ENCODE assay signal across 18 mouse cellular contexts in the genomic region with DNA sequence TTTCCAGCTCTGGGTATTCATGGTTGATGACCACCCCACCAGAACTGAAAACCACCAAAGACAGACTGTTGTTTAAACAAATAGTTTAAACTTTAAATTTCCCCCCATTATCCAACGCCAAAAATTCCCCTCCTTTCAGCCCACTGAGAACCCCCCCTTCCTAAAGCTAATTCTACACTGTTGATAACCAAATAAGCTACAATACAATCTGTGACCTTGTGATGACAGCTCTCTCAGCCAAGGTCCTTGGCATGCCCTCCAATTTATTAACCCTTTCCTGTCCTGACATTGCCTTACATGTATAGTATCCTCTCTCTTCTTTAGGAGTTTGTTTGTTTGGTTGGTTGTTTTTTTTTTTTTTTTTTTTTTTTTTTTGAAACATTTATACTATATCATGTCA.
DNase-seq lines count a peak whose midpoint lies in the region; ATAC-seq and TF ChIP-seq lines count a peak whose summit lies in the region.
"Had no signal": no experiment of that assay in that cellular context is flagged by ENCODE, and none has a peak within 500 bp of the region (broad histone marks: within the 10 kb centered on the region; RNA-seq: fewer than 3 reads in every experiment).

No protein-coding gene starts in this region.

- H3K27me3 ChIP-seq in heart, embryonic 14.5 days (ENCODE audit: control insufficient read depth, insufficient read depth, low read length): no peaks in the 10 kb centered on the region
- H3K27me3 ChIP-seq: embryonic facial prominence, embryonic 12.5 days; hindbrain, embryonic 13.5 days had no signal

- H3K4me2 ChIP-seq in heart, embryonic 14.5 days (ENCODE audit: low read length): peak overlapping the region; percentile 32; the same call in 1 of the 2 replicates
- H3K4me2 ChIP-seq: embryonic facial prominence, embryonic 12.5 days; hindbrain, embryonic 13.5 days had no signal

- no peak for TF ChIP-seq CTCF in brain, embryonic 14.5 days (IDR thresholded peaks at IDR 0.05; ENCODE audit: borderline replicate concordance, extremely low read depth, insufficient read depth, insufficient read length)

- intact Hi-C loops in heart, postnatal 10 days (cut with DNase I): no loop called here
- intact Hi-C loops in heart, postnatal 36 days (cut with DNase I): no loop called here

- H3K9ac ChIP-seq in heart, embryonic 14.5 days (ENCODE audit: low read length): no peak overlapping the region
- H3K9ac ChIP-seq: embryonic facial prominence, embryonic 12.5 days; forebrain, postnatal 0 days; hindbrain, embryonic 13.5 days had no signal

- 4% methylated on average over 1 of the region's 1 CpGs for WGBS in heart, embryonic 14.5 days

- no peak overlapping the region for H3K4me3 ChIP-seq in heart, embryonic 14.5 days (ENCODE audit: control insufficient read depth in 1 of 2, insufficient read depth in 1 of 2, low read depth in 1 of 2, low read length in 2 of 2)
- H3K4me3 ChIP-seq: embryonic facial prominence, embryonic 12.5 days; hindbrain, embryonic 13.5 days had no signal

- H3K27ac ChIP-seq in heart, embryonic 14.5 days (replicated peaks in 1 of 2; ENCODE audit: control insufficient read depth in 1 of 2, insufficient read depth in 1 of 2, low read depth in 2 of 2, low read length in 2 of 2): peak overlapping the region; percentile 37 to 53; a peak in 3 of 4 replicates
- H3K27ac ChIP-seq: embryonic facial prominence, embryonic 12.5 days; hindbrain, embryonic 13.5 days; hindbrain, postnatal 0 days had no signal

- no peaks in the 10 kb centered on the region for H3K9me3 ChIP-seq in heart, embryonic 14.5 days (ENCODE audit: control insufficient read depth, low read length)
- H3K9me3 ChIP-seq: embryonic facial prominence, embryonic 12.5 days; hindbrain, embryonic 13.5 days had no signal

- no peak for ATAC-seq in heart, embryonic 14.5 days (ENCODE audit: insufficient number of reproducible peaks, insufficient read depth, low FRiP score, low read depth)
- ATAC-seq: forebrain, postnatal 0 days; hindbrain, postnatal 0 days had no signal

- peak; percentile 7 for DNase-seq in embryo, embryonic 10 days (ENCODE audit: low spot score)
- no peak for DNase-seq in embryo, embryonic 9.5 days (ENCODE audit: extremely low spot score)
- DNase-seq in heart, adult 18-20 months: no peak
- peak; percentile 26 to 34 for DNase-seq in heart, postnatal 10 days
- no peak for DNase-seq in heart, postnatal 36 days
- DNase-seq in brain, embryonic 14.5 days (ENCODE audit: low read depth): peak; percentile 14
- DNase-seq: adrenal gland, postnatal 10 days; cerebellum, adult 11-12 months; cerebellum, adult 9-11 months; embryo, embryonic 11 days; forebrain, postnatal 0 days; gastrocnemius, postnatal 14 days; kidney, adult 11 months; kidney, adult 9 months had no signal

- no peak for TF ChIP-seq POLR2A in brain, embryonic 14.5 days (IDR thresholded peaks at IDR 0.05; ENCODE audit: borderline replicate concordance, extremely low read depth, insufficient read depth, insufficient read length, poor library complexity, severe bottlenecking)

- H3K4me1 ChIP-seq in heart, embryonic 14.5 days (ENCODE audit: control insufficient read depth in 2 of 2, insufficient read depth in 2 of 2, low read length in 2 of 2): peaks cover 2 to 7% of the 10 kb centered on the region in 2 experiments
- H3K4me1 ChIP-seq: embryonic facial prominence, embryonic 12.5 days; hindbrain, embryonic 13.5 days had no signal

- H3K36me3 ChIP-seq in heart, embryonic 14.5 days (ENCODE audit: control insufficient read depth, insufficient read depth, low read length): no peaks in the 10 kb centered on the region
- H3K36me3 ChIP-seq: embryonic facial prominence, embryonic 12.5 days; hindbrain, embryonic 13.5 days had no signal

Comparison
In these comparisons a context has a peak if more than half of its experiments do, and no peak if none do; other contexts are left out.
1. DNase-seq: peak in embryo, embryonic 10 days (single experiment), heart, postnatal 10 days (2 of 2) and brain, embryonic 14.5 days (single experiment); none in embryo, embryonic 9.5 days (single experiment), heart, adult 18-20 months (0 of 2) and heart, postnatal 36 days (0 of 2).